9 mouse cellular contexts compared by ENCODE assay signal in the genomic region with DNA sequence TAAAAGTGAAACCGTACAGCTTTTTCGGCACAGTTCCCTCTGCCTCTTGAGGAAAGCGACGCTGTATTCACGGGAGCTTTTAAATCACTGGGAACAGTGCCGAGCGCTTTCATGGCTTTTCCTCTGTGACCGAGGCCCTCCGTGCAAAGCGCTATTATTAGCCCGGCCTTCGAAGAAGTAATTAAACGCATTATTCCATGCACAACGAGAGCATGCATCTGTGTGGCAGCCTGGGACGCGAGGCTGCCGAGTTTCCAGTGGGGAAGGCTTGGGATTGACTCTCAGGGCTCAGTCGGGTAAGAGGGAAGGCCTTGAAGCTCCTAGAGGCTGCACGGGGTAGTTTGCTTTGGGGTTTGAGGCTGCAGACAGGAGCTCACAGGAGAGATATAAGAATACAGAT. TPM values are rescaled to one million over a fixed set of nuclear protein-coding genes. Genes with fewer than 3 reads are reported as not detected.
DNase-seq lines count a peak whose midpoint lies in the region; ATAC-seq lines count a peak whose summit lies in the region.
"Had no signal": no experiment of that assay in that cellular context is flagged by ENCODE, and none has a peak within 500 bp of the region (broad histone marks: within the 10 kb centered on the region; RNA-seq: fewer than 3 reads in every experiment).

No protein-coding gene starts in this region.

- H3K4me1 ChIP-seq in hindbrain, embryonic 13.5 days (replicated peaks) = peaks cover 18% of the 10 kb centered on the region; the same call in 1 of the 2 replicates
- peaks cover 5% of the 10 kb centered on the region for H3K4me1 ChIP-seq in hindbrain, embryonic 16.5 days (ENCODE audit: control insufficient read depth, insufficient read depth, low read depth, low read length)
- H3K4me1 ChIP-seq in forebrain, embryonic 14.5 days (ENCODE audit: control insufficient read depth, insufficient read depth, low read length) = no peaks in the 10 kb centered on the region; the same call in 1 of the 2 replicates
- H3K4me1 ChIP-seq: liver, embryonic 12.5 days had no signal

- H3K9me3 ChIP-seq in hindbrain, embryonic 13.5 days = no peaks in the 10 kb centered on the region
- no peaks in the 10 kb centered on the region for H3K9me3 ChIP-seq in hindbrain, embryonic 16.5 days (ENCODE audit: control insufficient read depth, low read length)
- H3K9me3 ChIP-seq in forebrain, embryonic 14.5 days (replicated peaks; ENCODE audit: control insufficient read depth, low read length) = no peaks in the 10 kb centered on the region
- H3K9me3 ChIP-seq: liver, embryonic 12.5 days had no signal

- peak overlapping the region; percentile 61 for H3K27ac ChIP-seq in hindbrain, embryonic 13.5 days
- no peak overlapping the region for H3K27ac ChIP-seq in hindbrain, embryonic 16.5 days (ENCODE audit: low read depth, low read length)
- H3K27ac ChIP-seq in forebrain, embryonic 14.5 days (ENCODE audit: low read depth, low read length) = peak overlapping the region; percentile 15; the same call in 1 of the 2 replicates
- H3K27ac ChIP-seq: liver, embryonic 12.5 days had no signal

- no peaks in the 10 kb centered on the region for H3K36me3 ChIP-seq in hindbrain, embryonic 13.5 days
- H3K36me3 ChIP-seq in hindbrain, embryonic 16.5 days (ENCODE audit: control insufficient read depth, insufficient read depth, low read length) = no peaks in the 10 kb centered on the region
- no peaks in the 10 kb centered on the region for H3K36me3 ChIP-seq in forebrain, embryonic 14.5 days (ENCODE audit: control insufficient read depth, insufficient read depth, low read length)
- H3K36me3 ChIP-seq: liver, embryonic 12.5 days had no signal

- no peak overlapping the region for H3K9ac ChIP-seq in hindbrain, embryonic 13.5 days
- H3K9ac ChIP-seq in hindbrain, embryonic 16.5 days (ENCODE audit: low read depth, low read length) = no peak overlapping the region
- no peak overlapping the region for H3K9ac ChIP-seq in forebrain, embryonic 14.5 days (ENCODE audit: low read length)
- H3K9ac ChIP-seq: liver, embryonic 12.5 days had no signal

- DNase-seq in R1 (ENCODE audit: low read depth, low spot score) = peak; percentile 46
- peak; percentile 83 for DNase-seq in forebrain, embryonic 14.5 days (ENCODE audit: low spot score)
- peak; percentile 30 for DNase-seq in kidney, postnatal 14 days
- DNase-seq in yolk sac, embryonic 10.5 days (ENCODE audit: low spot score) = no peak
- DNase-seq in thymus, postnatal 25 days = no peak

- WGBS in hindbrain, embryonic 13.5 days = 67% methylated on average over 19 of the region's 19 CpGs
- 56% methylated on average over 19 of the region's 19 CpGs for WGBS in hindbrain, embryonic 16.5 days
- WGBS in forebrain, embryonic 14.5 days = 44% methylated on average over 19 of the region's 19 CpGs

- no peak for ATAC-seq in hindbrain, embryonic 13.5 days (ENCODE audit: low FRiP score)
- ATAC-seq in hindbrain, embryonic 16.5 days = no peak
- ATAC-seq in forebrain, embryonic 14.5 days = peak; percentile 61
- no peak for ATAC-seq in erythroid progenitor cell, adult 5-6 weeks (replicated peaks; ENCODE audit: low FRiP score, poor library complexity, severe bottlenecking)
- ATAC-seq: liver, embryonic 12.5 days had no signal

- no peaks in the 10 kb centered on the region for H3K27me3 ChIP-seq in hindbrain, embryonic 13.5 days
- H3K27me3 ChIP-seq in hindbrain, embryonic 16.5 days (replicated peaks; ENCODE audit: control insufficient read depth, insufficient read depth, low read length) = no peaks in the 10 kb centered on the region
- H3K27me3 ChIP-seq in forebrain, embryonic 14.5 days (replicated peaks; ENCODE audit: control insufficient read depth, insufficient read depth, low read length) = no peaks in the 10 kb centered on the region
- H3K27me3 ChIP-seq: liver, embryonic 12.5 days had no signal

- H3K4me3 ChIP-seq in hindbrain, embryonic 13.5 days = no peak overlapping the region
- no peak overlapping the region for H3K4me3 ChIP-seq in hindbrain, embryonic 16.5 days (ENCODE audit: low read length)
- H3K4me3 ChIP-seq in forebrain, embryonic 14.5 days (ENCODE audit: low read depth, low read length) = no peak overlapping the region
- H3K4me3 ChIP-seq: liver, embryonic 12.5 days had no signal

- no peak overlapping the region for H3K4me2 ChIP-seq in hindbrain, embryonic 13.5 days
- H3K4me2 ChIP-seq in hindbrain, embryonic 16.5 days (ENCODE audit: low read length) = no peak overlapping the region
- H3K4me2 ChIP-seq in forebrain, embryonic 14.5 days (ENCODE audit: low read length) = peak overlapping the region; percentile 8; the same call in 1 of the 2 replicates
- H3K4me2 ChIP-seq: liver, embryonic 12.5 days had no signal

RNA-seq across cellular contexts. Expression of a gene that starts 43.1 kb away (rescaled TPM):
- polyA plus RNA-seq in hindbrain, embryonic 13.5 days (2015; fragmentation: Nextera tagmentation; extraction: Ambion mirVana) = 10.7 and 13.4 TPM in 2 replicates
- 9.3 and 11.1 TPM in 2 replicates for polyA plus RNA-seq in hindbrain, embryonic 16.5 days (2015; fragmentation: Nextera tagmentation; extraction: Ambion mirVana)
- 12.8 and 14.0 TPM in 2 replicates for polyA plus RNA-seq in forebrain, embryonic 14.5 days (2014; fragmentation: Nextera tagmentation; extraction: Ambion mirVana)
- total RNA-seq in erythroid progenitor cell, adult 5-6 weeks (2015; ENCODE audit: low replicate concordance) = 7.9 and 11.7 TPM in 2 replicates
- 7.9 and 9.8 TPM in 2 replicates for total RNA-seq in erythroid progenitor cell, adult 5-6 weeks (2017; ENCODE audit: low replicate concordance)

Comparison
In these comparisons a context has a peak if more than half of its experiments do, and no peak if none do; other contexts are left out.
1. DNase-seq: peak in R1 (single experiment), forebrain, embryonic 14.5 days (single experiment) and kidney, postnatal 14 days (single experiment); none in yolk sac, embryonic 10.5 days (single experiment) and thymus, postnatal 25 days (single experiment).